In genomic region chr17:7925413-7926160, GRCm38 (mm10) we compare ENCODE assay signal across 9 mouse cellular contexts. TPM values are rescaled to one million over a fixed set of nuclear protein-coding genes. Genes with fewer than 3 reads are reported as not detected.
DNase-seq lines count a peak whose midpoint lies in the region; ATAC-seq and TF ChIP-seq lines count a peak whose summit lies in the region.
"Had no signal": no experiment of that assay in that cellular context is flagged by ENCODE, and none has a peak within 500 bp of the region (broad histone marks: within the 10 kb centered on the region; RNA-seq: fewer than 3 reads in every experiment).

Tagap (plus strand) TSS chr17:7926000.

- 67% methylated on average over 13 of the region's 13 CpGs for WGBS in hindbrain, postnatal 0 days
- 65% methylated on average over 13 of the region's 13 CpGs for WGBS in hindbrain, embryonic 12.5 days
- 34% methylated on average over 13 of the region's 13 CpGs for WGBS in lung, embryonic 16.5 days

- no peak within 1 kb of the TSS for H3K27ac ChIP-seq in hindbrain, postnatal 0 days
- no peak within 1 kb of the TSS for H3K27ac ChIP-seq in hindbrain, embryonic 12.5 days
- no peak within 1 kb of the TSS for H3K27ac ChIP-seq in lung, embryonic 16.5 days (ENCODE audit: low read length)
- H3K27ac ChIP-seq: limb, embryonic 12.5 days had no signal

- no peak within 1 kb of the TSS for H3K4me3 ChIP-seq in hindbrain, postnatal 0 days (ENCODE audit: low read length)
- no peak within 1 kb of the TSS for H3K4me3 ChIP-seq in hindbrain, embryonic 12.5 days
- no peak within 1 kb of the TSS for H3K4me3 ChIP-seq in lung, embryonic 16.5 days (ENCODE audit: low read length)
- H3K4me3 ChIP-seq: limb, embryonic 12.5 days had no signal

- DNase-seq in hindbrain, postnatal 0 days (ENCODE audit: low spot score), result peak; percentile 1
- DNase-seq in T-cell, adult 2 months (ENCODE audit: low spot score), result peak; percentile 70
- DNase-seq in spleen, postnatal 4 days (ENCODE audit: low spot score in 2 of 2), result peak; percentile 47 to 56
- DNase-seq in cerebellum, adult 11-12 months, result no peak
- DNase-seq in cerebellum, postnatal 14 days, result no peak

- no peak within 1 kb of the TSS for H3K9ac ChIP-seq in hindbrain, postnatal 0 days (replicated peaks; ENCODE audit: low read length)
- H3K9ac ChIP-seq in hindbrain, embryonic 12.5 days, result no peak within 1 kb of the TSS
- H3K9ac ChIP-seq in lung, embryonic 16.5 days (ENCODE audit: low read length), result no peak within 1 kb of the TSS
- H3K9ac ChIP-seq: limb, embryonic 12.5 days had no signal

- no peak for ATAC-seq in hindbrain, postnatal 0 days
- no peak for ATAC-seq in hindbrain, embryonic 12.5 days (ENCODE audit: low FRiP score)
- ATAC-seq in lung, embryonic 16.5 days (ENCODE audit: low read depth), result peak; percentile 29; the same call in 1 of the 2 replicates
- ATAC-seq in frontal cortex, adult (ENCODE audit: low TSS enrichment), result no peak

- no peaks in the 10 kb centered on the region for H3K27me3 ChIP-seq in hindbrain, postnatal 0 days (ENCODE audit: insufficient read depth, low read length)
- H3K27me3 ChIP-seq in hindbrain, embryonic 12.5 days, result no peaks in the 10 kb centered on the region
- no peaks in the 10 kb centered on the region for H3K27me3 ChIP-seq in lung, embryonic 16.5 days (ENCODE audit: control insufficient read depth, insufficient read depth, low read depth, low read length)
- H3K27me3 ChIP-seq: limb, embryonic 12.5 days had no signal

- no peaks in the 10 kb centered on the region for H3K4me1 ChIP-seq in hindbrain, postnatal 0 days (ENCODE audit: insufficient read depth, low read length)
- H3K4me1 ChIP-seq in hindbrain, embryonic 12.5 days, result no peaks in the 10 kb centered on the region
- peaks cover 14% of the 10 kb centered on the region; the same call in 1 of the 2 replicates for H3K4me1 ChIP-seq in lung, embryonic 16.5 days (replicated peaks; ENCODE audit: control insufficient read depth, insufficient read depth, low read length)

- H3K4me2 ChIP-seq in hindbrain, postnatal 0 days (ENCODE audit: low read depth, low read length), result no peak within 1 kb of the TSS
- no peak within 1 kb of the TSS for H3K4me2 ChIP-seq in hindbrain, embryonic 12.5 days (replicated peaks)
- H3K4me2 ChIP-seq in lung, embryonic 16.5 days (ENCODE audit: low read depth, low read length), result no peak within 1 kb of the TSS
- H3K4me2 ChIP-seq: limb, embryonic 12.5 days had no signal

- H3K9me3 ChIP-seq in hindbrain, postnatal 0 days (ENCODE audit: low read length), result no peaks in the 10 kb centered on the region
- no peaks in the 10 kb centered on the region for H3K9me3 ChIP-seq in hindbrain, embryonic 12.5 days (replicated peaks)
- no peaks in the 10 kb centered on the region for H3K9me3 ChIP-seq in lung, embryonic 16.5 days (ENCODE audit: control insufficient read depth, low read length)
- H3K9me3 ChIP-seq: limb, embryonic 12.5 days had no signal

- H3K36me3 ChIP-seq in hindbrain, postnatal 0 days (ENCODE audit: insufficient read depth, low read length), result no peaks in the 10 kb centered on the region
- no peaks in the 10 kb centered on the region for H3K36me3 ChIP-seq in hindbrain, embryonic 12.5 days
- no peaks in the 10 kb centered on the region for H3K36me3 ChIP-seq in lung, embryonic 16.5 days (ENCODE audit: control insufficient read depth, insufficient read depth, low read length)
- H3K36me3 ChIP-seq: limb, embryonic 12.5 days had no signal

- TF ChIP-seq CTCF in hindbrain, postnatal 0 days (IDR thresholded peaks at IDR 0.05; ENCODE audit: low read depth), result no peak

RNA-seq across cellular contexts. Expression of gene Tagap, which starts in this region (rescaled TPM):
- total RNA-seq in hindbrain, postnatal 0 days (2014; rRNA removed), result 1.4 TPM in 2 replicates
- polyA plus RNA-seq in hindbrain, postnatal 0 days (2015; fragmentation: Nextera tagmentation; extraction: Ambion mirVana), result 0.33 and 0.37 TPM in 2 replicates
- polyA plus RNA-seq in hindbrain, embryonic 12.5 days (2016; fragmentation: Nextera tagmentation; extraction: Ambion mirVana), result 0.26 and 0.63 TPM in 2 replicates
- polyA plus RNA-seq in lung, embryonic 16.5 days (2015; fragmentation: Nextera tagmentation; extraction: Ambion mirVana), result 1.0 and 1.8 TPM in 2 replicates

Comparison
In these comparisons a context has a peak if more than half of its experiments do, and no peak if none do; other contexts are left out.
1. DNase-seq: peak in hindbrain, postnatal 0 days (single experiment), T-cell, adult 2 months (single experiment) and spleen, postnatal 4 days (2 of 2); none in cerebellum, adult 11-12 months (single experiment) and cerebellum, postnatal 14 days (0 of 2).